ENCODE assay signal across 14 mouse cellular contexts in the genomic region with DNA sequence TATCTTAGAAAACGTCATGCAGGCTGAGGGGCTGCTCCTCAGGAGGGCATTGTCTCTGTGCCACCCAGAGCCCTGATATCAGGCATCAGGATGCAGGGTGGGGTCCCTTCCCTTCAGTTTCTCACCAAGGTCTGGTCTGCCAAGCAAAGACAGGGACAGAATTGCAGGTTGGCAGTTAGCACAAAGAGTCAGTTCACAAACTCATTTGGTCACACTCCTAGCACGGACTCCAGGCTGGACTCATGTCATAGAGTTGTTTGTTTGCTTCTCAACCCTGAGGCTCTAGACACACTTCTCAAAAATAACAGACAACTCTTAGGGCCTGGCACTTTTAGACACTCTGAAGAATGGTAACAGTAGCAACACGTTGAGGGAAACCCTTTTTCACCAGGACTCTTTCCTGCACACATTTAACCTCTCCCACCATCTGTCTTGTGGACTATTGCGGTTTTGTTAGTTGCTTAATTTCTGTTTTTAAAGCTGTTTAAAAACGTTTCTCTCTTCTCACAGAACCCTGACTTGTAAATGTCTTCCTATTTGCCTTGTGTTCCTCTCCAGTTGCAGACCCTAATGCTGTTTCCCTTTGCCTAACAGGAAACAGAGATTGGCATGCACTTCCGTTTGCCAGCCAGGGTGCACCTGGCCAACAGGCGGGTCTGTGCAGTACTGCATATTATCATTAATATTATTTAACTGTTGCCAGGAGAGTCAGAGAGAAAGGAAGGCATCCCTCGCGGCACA.
DNase-seq lines count a peak whose midpoint lies in the region; ATAC-seq and TF ChIP-seq lines count a peak whose summit lies in the region.
"Had no signal": no experiment of that assay in that cellular context is flagged by ENCODE, and none has a peak within 500 bp of the region (broad histone marks: within the 10 kb centered on the region; RNA-seq: fewer than 3 reads in every experiment).

No protein-coding gene starts in this region.

- no peaks in the 10 kb centered on the region for H3K9me3 ChIP-seq in heart, embryonic 11.5 days (replicated peaks; ENCODE audit: control insufficient read depth, low read length)
- no peaks in the 10 kb centered on the region for H3K9me3 ChIP-seq in liver, postnatal 0 days (ENCODE audit: low read length)
- no peaks in the 10 kb centered on the region for H3K9me3 ChIP-seq in hindbrain, postnatal 0 days (ENCODE audit: low read length)

- H3K27me3 ChIP-seq in heart, embryonic 11.5 days (ENCODE audit: control insufficient read depth, insufficient read depth, low read length) = no peaks in the 10 kb centered on the region
- H3K27me3 ChIP-seq in liver, postnatal 0 days (ENCODE audit: insufficient read depth, low read length) = no peaks in the 10 kb centered on the region
- no peaks in the 10 kb centered on the region for H3K27me3 ChIP-seq in hindbrain, postnatal 0 days (ENCODE audit: insufficient read depth, low read length)

- 60% methylated on average over 9 of the region's 9 CpGs for WGBS in heart, embryonic 11.5 days (ENCODE audit: insufficient replicate concordance)
- 21% methylated on average over 9 of the region's 9 CpGs for WGBS in liver, postnatal 0 days (ENCODE audit: insufficient replicate concordance)
- WGBS in hindbrain, postnatal 0 days = 46% methylated on average over 9 of the region's 9 CpGs

- H3K4me1 ChIP-seq in heart, embryonic 11.5 days (ENCODE audit: control insufficient read depth, insufficient read depth, low read length) = peaks cover 4% of the 10 kb centered on the region
- peaks cover 32% of the 10 kb centered on the region for H3K4me1 ChIP-seq in liver, postnatal 0 days (ENCODE audit: insufficient read depth)
- no peaks in the 10 kb centered on the region for H3K4me1 ChIP-seq in hindbrain, postnatal 0 days (ENCODE audit: insufficient read depth, low read length)

- no peak for DNase-seq in heart, postnatal 14 days
- DNase-seq in thymus, postnatal 0 days (ENCODE audit: low spot score) = peak; percentile 48
- DNase-seq in thymus, postnatal 10 days (ENCODE audit: low spot score in 2 of 2) = no peak
- DNase-seq in liver, postnatal 0 days = no peak
- no peak for DNase-seq in hindbrain, postnatal 0 days (ENCODE audit: low spot score)
- DNase-seq in embryo, embryonic 9.5 days (ENCODE audit: extremely low spot score) = no peak
- no peak for DNase-seq in MN1 (ENCODE audit: low spot score)
- DNase-seq: adrenal gland, postnatal 36 days; cerebellum, postnatal 14 days; heart, postnatal 36 days; kidney, adult 18-20 months; left cerebral cortex, postnatal 4 days; retina, postnatal 1 day had no signal

- H3K9ac ChIP-seq in heart, embryonic 11.5 days (ENCODE audit: low read depth, low read length) = no peak overlapping the region
- H3K9ac ChIP-seq in liver, postnatal 0 days (replicated peaks) = no peak overlapping the region
- no peak overlapping the region for H3K9ac ChIP-seq in hindbrain, postnatal 0 days (replicated peaks; ENCODE audit: low read length)

- H3K27ac ChIP-seq in heart, embryonic 11.5 days (ENCODE audit: low read depth, low read length) = 0 out of 2 replicates have a peak overlapping the region, but pooled peaks have one; percentile 10
- H3K27ac ChIP-seq in liver, postnatal 0 days (ENCODE audit: low read depth) = peak overlapping the region; percentile 46
- H3K27ac ChIP-seq in hindbrain, postnatal 0 days = no peak overlapping the region

- no peak overlapping the region for H3K4me3 ChIP-seq in heart, embryonic 11.5 days (ENCODE audit: low read depth, low read length)
- no peak overlapping the region for H3K4me3 ChIP-seq in liver, postnatal 0 days (ENCODE audit: low read depth, low read length)
- no peak overlapping the region for H3K4me3 ChIP-seq in hindbrain, postnatal 0 days (ENCODE audit: low read length)

- ATAC-seq in heart, embryonic 11.5 days (replicated peaks; ENCODE audit: insufficient number of reproducible peaks, low FRiP score, low TSS enrichment) = no peak
- no peak for ATAC-seq in liver, postnatal 0 days
- ATAC-seq in hindbrain, postnatal 0 days = no peak

- H3K36me3 ChIP-seq in heart, embryonic 11.5 days (ENCODE audit: control insufficient read depth, insufficient read depth, low read length) = no peaks in the 10 kb centered on the region
- H3K36me3 ChIP-seq in liver, postnatal 0 days (replicated peaks; ENCODE audit: insufficient read depth, low read length) = no peaks in the 10 kb centered on the region
- no peaks in the 10 kb centered on the region for H3K36me3 ChIP-seq in hindbrain, postnatal 0 days (ENCODE audit: insufficient read depth, low read length)

- intact Hi-C loops in heart, postnatal 14 days (cut with DNase I) = no loop called here

- TF ChIP-seq CTCF in liver, postnatal 0 days (IDR thresholded peaks at IDR 0.05; ENCODE audit: low read depth) = no peak
- TF ChIP-seq CTCF in hindbrain, postnatal 0 days (IDR thresholded peaks at IDR 0.05; ENCODE audit: low read depth) = no peak

- no peak for TF ChIP-seq EP300 in liver, postnatal 0 days (IDR thresholded peaks at IDR 0.05; ENCODE audit: low read depth)

- no peak overlapping the region for H3K4me2 ChIP-seq in heart, embryonic 11.5 days
- peak overlapping the region; percentile 30; the same call in 1 of the 2 replicates for H3K4me2 ChIP-seq in liver, postnatal 0 days (ENCODE audit: low read depth, low read length)
- no peak overlapping the region for H3K4me2 ChIP-seq in hindbrain, postnatal 0 days (ENCODE audit: low read depth, low read length)
